Mouse (Mus musculus) lung, postnatal 14 days (tissue): ENCODE measurements around the gene Ldlrad2.
"Not testable (repeated sequence)": the region's sequence is repeated elsewhere in the genome, so short reads cannot be mapped to it uniquely, and the experiment has no call there.

ENCODE experiments used
- DNase-seq: peaks from one replicate; pipeline ENCODE4 v3.0.0; 2021

Ldlrad2 gene

DNA sequence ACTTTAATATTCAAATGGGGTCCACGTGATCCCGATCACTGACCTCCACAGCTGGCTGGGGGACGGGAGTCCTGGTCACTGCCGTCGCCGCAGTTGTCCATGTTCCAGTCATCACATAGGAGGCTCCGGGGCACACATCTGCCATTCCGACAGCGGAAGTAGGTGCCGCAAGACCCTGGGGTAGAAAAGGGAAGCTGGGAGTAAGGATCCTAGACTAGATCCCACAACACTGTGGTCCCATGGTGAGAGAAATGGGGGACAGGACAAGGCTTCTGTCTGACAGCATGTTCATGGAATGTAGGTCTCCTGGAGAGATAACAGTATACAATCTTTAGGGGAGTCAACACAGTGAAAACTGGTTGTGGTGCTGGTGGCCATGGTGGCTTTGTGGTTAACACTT, at the start of gene Ldlrad2:
Gene Ldlrad2, minus strand, starts transcription at position 101 of the 400 bp plus-strand sequence.
- no peak for DNase-seq

GRCm38 (mm10) chr4:137622847-137623246, 48.5 kb upstream of the Ldlrad2 start:
- no peak for DNase-seq

GRCm38 (mm10) chr4:137610256-137610655, 35.9 kb upstream of the Ldlrad2 start:
- no peak for DNase-seq

DNA sequence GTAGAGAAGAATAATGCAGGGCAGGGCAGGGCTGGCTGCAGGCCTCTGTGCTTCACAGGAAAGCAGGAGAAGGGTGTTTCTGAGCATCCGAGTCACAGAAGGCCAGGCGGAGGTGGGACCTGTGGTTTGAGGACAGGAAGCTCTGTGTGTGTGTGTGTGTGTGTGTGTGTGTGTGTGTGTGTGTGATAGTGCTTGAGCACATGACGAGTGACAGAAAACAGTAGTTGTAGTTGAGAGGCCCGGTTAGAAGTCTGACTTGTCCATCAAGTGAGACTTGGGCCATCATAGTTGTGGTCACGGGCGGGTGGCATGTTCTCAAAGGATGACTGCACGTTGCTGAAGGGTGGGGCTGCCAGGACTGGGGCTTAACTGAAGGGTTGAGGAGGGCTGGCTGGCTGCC, 35.3 kb upstream of the Ldlrad2 start:
- peak; percentile 14 for DNase-seq

GRCm38 (mm10) chr4:137609281-137609680, 34.9 kb upstream of the Ldlrad2 start:
- DNase-seq: no peak

- DNase-seq: no peak
Observed at GRCm38 (mm10) chr4:137607023-137607422, 32.7 kb upstream of the Ldlrad2 start.

DNA sequence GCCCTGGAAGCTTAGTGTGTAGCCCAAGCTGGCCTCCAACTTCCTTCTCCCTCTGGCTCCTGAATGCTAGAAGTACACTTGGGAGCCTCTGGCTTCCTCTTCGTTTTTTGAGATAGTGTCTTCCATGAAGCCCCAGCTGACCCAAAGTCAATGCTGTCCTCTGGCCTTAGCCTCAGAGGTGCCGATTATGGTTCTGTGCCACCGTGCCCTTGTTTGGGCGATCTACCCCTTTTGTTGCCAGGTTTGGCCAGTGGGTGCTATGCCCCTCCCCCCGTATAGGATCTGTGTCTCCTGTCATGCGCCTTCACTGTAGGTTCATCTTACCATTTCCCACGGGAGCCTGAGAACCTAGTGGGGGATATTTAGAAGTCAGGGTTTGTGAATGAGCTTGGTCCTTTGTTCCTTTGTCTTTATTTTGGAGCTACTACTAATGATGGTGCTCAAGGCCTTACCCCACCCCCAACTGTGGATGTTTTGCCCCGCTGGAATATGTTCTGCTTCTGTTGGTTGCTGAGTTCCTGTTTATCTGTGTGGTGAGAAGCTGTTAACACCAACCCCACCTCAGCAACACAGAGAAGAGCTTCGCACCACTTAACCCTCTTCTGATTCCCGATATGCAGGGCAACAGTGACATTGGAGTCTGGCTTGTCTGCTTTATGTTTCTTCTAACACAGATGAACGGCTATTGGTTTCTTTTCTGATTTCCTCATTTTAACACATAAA, 29.2 kb upstream of the Ldlrad2 start:
- no peak for DNase-seq

- DNase-seq: no peak
Observed at GRCm38 (mm10) chr4:137598577-137598976, 24.2 kb upstream of the Ldlrad2 start.

DNA sequence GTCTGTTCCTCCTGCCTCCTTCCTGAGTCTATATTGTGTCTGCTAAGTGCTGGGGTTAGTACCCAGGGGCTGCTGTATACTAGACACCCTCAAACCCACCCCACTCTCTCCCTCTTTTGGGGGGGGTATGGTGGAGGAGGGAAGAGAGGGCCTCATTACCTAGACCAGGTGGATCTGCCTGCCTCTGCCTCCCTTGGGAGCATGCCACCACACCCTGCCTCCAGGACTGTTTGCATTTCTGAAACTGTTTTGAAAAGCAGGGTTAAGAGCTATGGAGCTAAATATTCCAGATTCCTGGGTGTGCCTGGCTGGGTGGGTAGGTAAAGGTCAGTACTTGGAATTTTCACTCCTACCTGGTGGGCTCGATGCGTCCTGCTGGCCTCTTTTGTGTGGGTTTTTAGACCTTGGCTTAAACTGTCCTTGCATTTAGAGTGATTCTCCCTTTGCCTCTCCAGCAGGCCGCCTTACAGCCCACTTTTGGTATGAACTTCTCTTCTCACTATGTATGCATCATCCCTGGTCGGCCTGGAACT, 22.8 kb upstream of the Ldlrad2 start:
- no peak for DNase-seq

DNA sequence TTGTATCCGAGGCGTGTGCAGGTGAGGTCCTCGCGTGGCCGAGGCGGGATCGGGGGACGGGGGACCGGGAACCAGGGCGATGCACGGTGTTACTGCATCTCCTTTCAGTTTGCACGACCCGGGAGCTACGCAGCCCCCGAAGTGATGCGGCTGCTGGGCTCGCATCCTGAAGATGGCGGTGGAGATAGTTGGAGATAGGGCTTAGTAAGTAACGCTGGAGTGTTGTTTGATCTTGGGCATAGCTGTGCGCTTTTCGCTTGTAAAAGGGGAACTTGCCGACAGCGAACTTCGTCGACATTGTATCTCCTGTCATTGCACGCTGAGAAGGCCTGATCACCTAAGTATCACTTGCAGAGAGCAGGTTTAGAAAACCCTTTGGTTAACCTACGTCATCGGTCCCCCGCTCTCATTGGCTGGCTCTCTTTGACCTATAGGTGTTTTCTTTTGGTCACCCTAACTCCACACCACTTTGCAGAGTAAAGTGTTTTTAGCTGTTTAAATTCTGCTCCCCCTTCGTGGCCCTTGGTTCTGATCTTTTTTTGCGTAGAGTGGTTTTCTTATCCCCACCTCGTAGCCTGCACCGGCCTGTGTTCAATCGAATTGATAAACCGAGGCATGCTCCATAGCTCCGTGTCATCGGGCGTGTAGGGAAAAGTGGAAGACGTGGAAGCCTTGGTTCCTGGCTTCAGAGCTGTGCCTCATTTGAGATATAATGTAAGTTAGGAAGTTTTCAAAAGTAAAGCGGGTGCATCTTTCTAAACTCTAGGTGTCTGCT, 20.3 kb upstream of the Ldlrad2 start:
- DNase-seq: peak; percentile 31

DNA sequence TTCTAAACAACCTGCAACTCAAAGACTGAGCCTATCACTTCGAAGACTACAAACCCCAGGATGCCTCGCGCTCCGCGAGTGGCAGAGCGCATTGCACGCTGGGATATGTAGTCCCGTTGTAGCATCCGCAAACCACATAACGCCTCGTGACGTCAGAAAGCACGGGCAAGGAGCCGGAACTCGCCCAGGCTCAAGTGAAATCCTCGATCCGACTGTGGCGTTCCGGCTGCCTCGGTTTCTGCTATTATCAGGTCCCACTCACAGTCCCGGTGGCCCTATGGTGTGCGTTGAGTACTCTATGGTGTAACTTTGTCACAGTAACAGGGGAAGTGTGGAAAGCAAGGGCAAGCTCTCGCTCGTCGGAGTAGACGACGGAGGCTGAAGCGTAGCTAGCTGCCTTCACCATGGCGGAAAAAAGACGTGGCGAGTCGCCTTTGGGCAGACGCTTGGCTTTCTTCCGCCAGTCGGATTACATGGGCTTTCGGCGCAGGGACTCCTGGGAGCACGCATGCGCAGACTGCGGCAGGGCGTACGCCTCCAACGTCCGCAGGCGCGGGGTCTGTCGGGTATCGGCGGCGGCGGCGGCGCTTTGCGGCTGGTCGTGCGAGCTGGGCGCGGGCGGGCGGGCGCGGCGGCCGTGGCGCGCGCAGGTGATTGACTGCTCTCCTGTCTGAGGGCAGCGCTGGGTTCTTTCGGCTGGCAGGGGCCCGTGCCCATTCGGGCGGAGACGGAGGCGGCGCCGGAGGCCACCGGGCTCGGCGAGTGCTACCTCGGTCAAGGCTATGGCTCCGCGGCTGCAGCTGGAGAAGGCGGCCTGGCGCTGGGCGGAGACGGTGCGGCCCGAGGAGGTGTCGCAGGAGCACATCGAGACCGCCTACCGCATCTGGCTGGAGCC, 19.5 kb upstream of the Ldlrad2 start, which contains the start of gene Usp48:
Gene Usp48, plus strand, starts transcription at position 155 of the 895 bp plus-strand sequence.
- peak; percentile 99 for DNase-seq

GRCm38 (mm10) chr4:137590961-137591360, 16.6 kb upstream of the Ldlrad2 start:
- DNase-seq: no peak

- no peak for DNase-seq
Observed at GRCm38 (mm10) chr4:137589586-137589985, 15.2 kb upstream of the Ldlrad2 start.

DNA sequence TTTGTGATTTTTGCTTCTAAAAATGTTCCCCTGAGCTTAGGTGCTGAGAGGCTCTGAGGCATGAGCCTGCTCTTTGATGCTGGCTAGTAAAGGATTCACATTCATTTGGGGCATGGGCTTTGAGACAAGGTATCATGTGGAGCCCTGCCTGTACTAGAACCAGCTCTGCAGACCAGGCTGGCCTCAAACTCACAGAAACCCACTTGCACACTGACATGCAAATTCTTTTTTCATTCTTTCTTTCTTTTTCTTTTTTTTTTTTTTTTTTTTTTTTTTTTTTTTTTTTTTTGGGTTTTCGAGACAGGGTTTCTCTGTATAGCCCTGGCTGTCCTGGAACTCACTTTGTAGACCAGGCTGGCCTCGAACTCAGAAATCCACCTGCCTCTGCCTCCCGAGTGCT, 14.7 kb upstream of the Ldlrad2 start:
- DNase-seq: not testable (repeated sequence)

- peak; percentile 34 for DNase-seq
Observed at GRCm38 (mm10) chr4:137581815-137582214, 7.4 kb upstream of the Ldlrad2 start.

GRCm38 (mm10) chr4:137580299-137580698, 5.9 kb upstream of the Ldlrad2 start:
- no peak for DNase-seq

DNA sequence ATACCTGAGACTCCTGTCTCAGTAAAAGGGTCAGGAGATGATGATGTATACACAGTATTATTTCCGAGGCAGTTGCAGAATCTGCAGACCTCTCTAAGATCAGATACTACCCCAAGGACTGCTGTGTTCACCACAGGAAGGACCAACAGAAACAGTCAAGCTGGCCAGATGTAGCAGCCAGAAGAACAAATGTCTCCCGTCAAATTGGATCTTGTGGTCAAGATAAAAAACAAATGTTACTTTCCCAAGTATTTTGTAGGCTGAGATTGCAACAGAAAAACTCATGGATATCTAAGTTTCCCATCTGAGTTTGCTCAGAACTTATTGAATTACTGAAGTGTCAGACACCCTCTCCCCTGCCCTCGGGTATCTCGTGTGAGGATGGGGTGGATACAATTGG, 5.4 kb upstream of the Ldlrad2 start:
- no peak for DNase-seq

- DNase-seq: peak; percentile 60
Observed at GRCm38 (mm10) chr4:137578181-137578845, 3.9 kb upstream of the Ldlrad2 start.

DNA sequence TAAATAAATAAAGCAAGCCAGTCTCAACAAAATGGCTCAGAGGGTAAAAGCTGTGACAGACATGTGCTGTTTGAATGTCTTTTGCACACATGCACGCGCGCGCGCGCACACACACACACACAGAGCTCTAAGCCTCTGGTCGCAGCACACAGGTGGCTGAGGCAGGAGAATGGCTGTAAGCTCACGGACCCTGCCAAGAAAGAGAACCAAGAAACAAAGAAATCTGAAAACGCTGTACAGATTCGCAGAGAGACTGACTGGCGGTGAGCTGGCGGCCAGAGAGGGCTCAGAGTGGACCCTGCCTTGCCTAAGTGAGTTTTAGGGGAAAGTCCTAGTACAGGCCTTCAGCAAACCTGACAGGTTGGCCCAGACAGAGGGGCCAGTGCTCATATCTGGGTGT, 3.1 kb upstream of the Ldlrad2 start:
- no peak for DNase-seq

GRCm38 (mm10) chr4:137569873-137570272, 4.5 kb downstream of the Ldlrad2 start:
- DNase-seq: no peak

- no peak for DNase-seq
Observed at GRCm38 (mm10) chr4:137556673-137557210, 17.6 kb downstream of the Ldlrad2 start.

DNA sequence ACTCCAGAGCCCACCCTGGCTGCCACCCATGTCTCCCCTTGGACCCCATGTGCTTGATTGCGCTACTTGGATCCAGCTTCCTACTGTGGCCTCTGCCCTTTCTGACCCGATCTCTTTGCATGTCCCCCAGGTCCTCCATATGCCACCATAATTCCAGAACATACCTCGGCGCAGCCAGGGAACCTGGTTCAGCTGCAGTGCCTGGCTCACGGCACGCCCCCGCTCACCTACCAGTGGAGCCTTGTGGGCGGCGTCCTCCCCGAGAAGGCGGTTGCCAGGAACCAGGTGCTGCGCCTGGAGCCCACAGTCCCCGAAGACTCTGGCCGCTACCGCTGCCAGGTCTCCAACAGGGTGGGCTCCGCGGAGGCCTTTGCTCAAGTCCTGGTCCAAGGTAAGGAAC, 20.9 kb downstream of the Ldlrad2 start:
- DNase-seq: no peak
